Mouse (Mus musculus): ENCODE results near the gene Tbc1d8.

GRCm38 (mm10) chr1:39443764-39444163 lies 34.8 kb downstream of the Tbc1d8 start:
- TF ChIP-seq CTCF (IDR thresholded peaks at IDR 0.05) (no peak), EP300 (IDR thresholded peaks at IDR 0.05) (no peak)
